Mouse (Mus musculus): ENCODE data around the gene Lclat1. TPM values are rescaled to one million over a fixed set of nuclear protein-coding genes. Genes with fewer than 3 reads are reported as not detected.
"Not testable (repeated sequence)": the region's sequence is repeated elsewhere in the genome, so short reads cannot be mapped to it uniquely, and the experiment has no call there.

The Lclat1 gene
- total RNA-seq, 2 experiments from 2014 or later: 35.5 to 39.9 TPM

DNA sequence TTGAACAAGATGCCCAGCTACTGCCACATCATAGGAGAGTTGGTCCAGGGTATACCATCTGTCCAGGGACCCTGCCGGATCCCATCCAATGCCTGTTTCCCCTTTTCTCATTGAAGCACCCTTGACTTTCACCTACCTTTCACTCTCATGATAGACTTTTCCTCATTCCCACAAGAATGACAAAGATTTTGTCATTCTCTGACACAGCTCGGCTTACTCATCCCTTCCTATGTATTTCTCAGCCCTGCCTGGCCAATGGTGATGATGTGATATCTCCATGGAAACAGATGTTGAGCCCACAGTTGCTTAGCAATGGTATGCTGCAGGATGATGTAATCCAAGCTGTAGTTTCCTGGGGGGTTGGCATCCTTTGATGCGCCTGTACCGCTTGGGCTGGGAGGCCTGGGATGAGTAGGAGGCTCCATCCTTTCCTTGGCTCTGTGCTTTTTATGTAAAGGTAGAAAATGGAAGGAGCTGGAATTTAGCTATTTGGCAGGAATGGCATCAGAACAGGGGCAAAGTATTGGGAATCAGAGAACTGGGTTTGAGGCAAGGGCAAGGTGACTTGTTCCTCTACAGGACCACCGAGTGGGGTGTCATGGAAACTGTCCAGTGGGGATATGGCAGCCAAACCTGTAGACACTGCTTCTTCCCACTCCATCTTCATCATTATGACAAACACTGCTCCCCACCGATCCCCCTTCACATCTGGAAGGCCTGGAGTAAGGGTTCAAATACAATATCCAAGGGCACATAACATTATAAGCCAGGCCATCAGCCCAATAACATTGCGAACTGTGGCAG lies 164.2 kb downstream of the Lclat1 start:
- peak; percentile 39 to 40 for DNase-seq (ENCODE audit: low spot score in 2 of 2)

DNA sequence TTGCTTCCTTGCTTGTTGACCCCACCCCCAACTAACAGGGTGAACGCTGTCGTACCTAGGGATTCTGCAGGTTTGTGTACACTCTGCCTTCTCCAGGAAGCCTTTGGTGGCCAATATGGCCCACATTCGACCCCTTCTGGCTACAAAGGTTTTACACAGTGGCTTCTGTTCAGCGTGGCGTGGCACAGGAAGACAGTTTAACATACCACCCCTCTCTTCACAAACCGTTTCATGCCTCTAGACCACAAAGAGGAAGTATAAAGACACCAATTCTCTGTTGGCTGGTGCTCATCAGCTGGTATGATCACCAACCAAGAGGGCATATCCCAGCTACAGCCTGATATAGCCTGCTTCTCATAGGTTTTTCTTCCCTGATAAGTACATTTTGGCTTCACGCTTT lies 166.0 kb downstream of the Lclat1 start:
- no peak for DNase-seq (ENCODE audit: low spot score in 2 of 2)

DNA sequence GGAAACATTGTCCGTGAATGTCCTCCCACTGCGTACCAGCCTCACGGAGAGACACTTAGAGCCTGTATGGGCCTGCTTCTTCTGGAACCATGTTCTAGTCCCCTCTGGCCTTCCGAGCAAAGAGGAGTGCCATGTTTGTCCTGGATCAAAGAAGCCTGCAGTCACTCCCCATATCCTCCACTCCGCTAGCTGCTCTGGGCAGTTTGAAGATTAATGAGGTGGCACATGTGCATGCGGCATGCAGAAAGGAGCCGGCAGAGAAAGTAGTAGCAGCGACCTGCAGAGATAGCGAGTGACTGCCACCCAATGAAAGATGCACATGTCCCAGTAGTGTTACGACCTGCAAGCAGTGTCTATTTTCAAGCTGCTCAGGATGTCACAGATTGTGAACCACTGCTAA lies 167.3 kb downstream of the Lclat1 start:
- DNase-seq (ENCODE audit: low spot score in 2 of 2): no peak

DNA sequence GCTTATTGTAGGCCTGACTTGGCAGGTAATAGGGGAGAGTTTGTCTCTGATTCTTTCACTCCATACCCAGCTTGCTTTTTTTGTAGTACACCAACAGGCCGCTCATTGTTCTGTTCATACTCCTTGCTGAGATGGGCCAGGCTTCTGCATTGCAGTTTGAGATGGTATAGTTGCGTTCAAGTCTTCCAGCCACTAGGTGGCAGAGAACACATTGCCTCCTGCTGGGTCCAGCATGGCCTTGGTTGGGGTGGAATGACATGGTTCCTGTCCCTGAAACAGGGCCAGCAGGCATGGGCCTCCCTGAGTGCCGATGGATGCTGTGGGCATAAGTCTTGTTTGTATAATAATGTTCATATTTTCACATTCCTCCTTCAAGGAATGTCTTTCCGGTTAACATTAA lies 170.0 kb downstream of the Lclat1 start:
- no peak for DNase-seq (ENCODE audit: low spot score in 2 of 2)

DNA sequence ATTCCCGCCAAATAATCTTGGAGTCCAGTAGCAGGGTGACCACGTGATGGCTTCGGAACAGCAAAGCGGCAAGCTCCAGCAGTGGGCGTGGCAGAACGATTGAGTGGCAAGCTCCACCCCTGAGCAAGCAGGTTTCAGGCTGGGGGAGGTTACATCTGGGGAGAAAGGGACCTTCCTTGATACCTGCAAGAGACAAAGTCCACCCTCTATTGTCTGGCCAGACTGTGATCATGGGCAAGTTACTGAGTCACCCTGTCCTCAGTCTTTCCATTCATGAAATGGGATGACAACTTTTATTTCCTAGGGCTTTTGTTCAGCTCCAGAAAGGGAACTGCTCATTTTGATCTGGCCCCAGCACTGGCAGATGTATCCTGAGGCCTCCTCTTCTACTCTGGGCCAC lies 174.9 kb downstream of the Lclat1 start:
- DNase-seq (ENCODE audit: low spot score in 2 of 2): not testable (repeated sequence)

DNA sequence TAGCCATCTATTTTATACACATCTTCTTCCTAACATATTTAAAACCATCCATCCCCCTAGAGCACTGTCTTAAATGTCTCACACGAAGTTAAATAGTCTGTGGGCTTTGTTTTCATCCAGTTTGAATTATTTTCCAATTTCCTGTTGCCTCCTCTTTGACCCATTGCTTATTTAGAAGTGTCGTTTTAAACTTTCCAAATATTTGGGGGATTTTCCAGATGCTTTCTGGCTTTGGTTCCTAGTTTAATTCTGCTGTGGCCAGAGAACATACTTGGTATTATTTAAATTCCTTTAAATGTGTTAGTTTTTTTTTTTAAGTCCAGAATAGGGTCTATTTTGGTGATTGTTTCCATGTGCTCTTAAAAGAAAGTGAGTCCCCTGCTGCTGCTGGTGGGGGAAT lies 176.5 kb downstream of the Lclat1 start:
- no peak for DNase-seq (ENCODE audit: low spot score in 2 of 2)

Other genes with a start within 250 kb of the Lclat1 start
- gene Lbh, start 189.7 kb upstream of the Lclat1 start, total RNA-seq (2021): 10 to 100 TPM; 46.5 to 47.0 TPM